Mouse (Mus musculus) liver, postnatal 0 days (tissue): ENCODE measurements around the gene Prr5l. TPM values are rescaled to one million over a fixed set of nuclear protein-coding genes. Genes with fewer than 3 reads are reported as not detected.
A peak's percentile ranks its signal among the peaks of the same experiment; 100 is the strongest.

Experiments
- ATAC-seq: fragments of 200-750 bp; cut with Nextera tagmentation; 2 replicates; pipeline ENCODE4 v1.8.0; 2017; ENCODE audit warnings: mild to moderate bottlenecking, moderate library complexity
- DNase-seq: peaks from one replicate; pipeline ENCODE4 v3.0.0-alpha.2; 2016
- H3K27ac ChIP-seq: fragments of 300-500 bp; sonication (generic); 2 replicates; pipeline ENCODE4 v1.5.1; 2014; ENCODE audit warnings: antibody characterized with exemption, moderate library complexity, mild to moderate bottlenecking, low read depth
- H3K27me3 ChIP-seq: fragments of 300-500 bp; sonication (generic); 2 replicates; pipeline ENCODE4 v1.6.1; 2014; ENCODE audit warnings: low read length, control low read depth, mixed read lengths; ENCODE audit not compliant: insufficient read depth
- H3K36me3 ChIP-seq: fragments of 300-500 bp; sonication (generic); replicated peaks from 2 replicates; pipeline ENCODE4 v1.6.1; 2014; ENCODE audit warnings: mild to moderate bottlenecking, control low read depth, low read length, moderate library complexity, mixed read lengths; ENCODE audit not compliant: insufficient read depth
- H3K4me1 ChIP-seq: fragments of 300-500 bp; sonication (generic); 2 replicates; pipeline ENCODE4 v1.6.1; 2014; ENCODE audit warnings: antibody characterized with exemption, mild to moderate bottlenecking, control low read depth; ENCODE audit not compliant: insufficient read depth
- H3K4me2 ChIP-seq: fragments of 300-500 bp; sonication (generic); 2 replicates; pipeline ENCODE4 v1.6.1; 2014; ENCODE audit warnings: low read depth, mild to moderate bottlenecking, low read length, moderate library complexity, mixed read lengths
- H3K4me3 ChIP-seq: fragments of 300-500 bp; sonication (generic); 2 replicates; pipeline ENCODE4 v1.5.1; 2014; ENCODE audit warnings: low read depth, low read length
- H3K9ac ChIP-seq: fragments of 300-500 bp; sonication (generic); replicated peaks from 2 replicates; pipeline ENCODE4 v1.6.1; 2014; ENCODE audit warnings: mild to moderate bottlenecking, moderate library complexity
- H3K9me3 ChIP-seq: fragments of 300-500 bp; sonication (generic); 2 replicates; pipeline ENCODE4 v1.6.1; 2016; ENCODE audit warnings: mild to moderate bottlenecking, control low read depth, low read length, mixed read lengths
- CTCF ChIP-seq: sonication (generic); IDR thresholded peaks from 2 replicates; pipeline ENCODE4 v1.5.1; 2016; ENCODE audit warnings: antibody characterized with exemption, low read depth
- EP300 ChIP-seq: IDR thresholded peaks from 2 replicates; pipeline ENCODE4 v1.6.1; 2016; ENCODE audit warnings: antibody characterized with exemption, low read depth, mild to moderate bottlenecking
- WGBS: fragments of 180-500 bp; shearing (Covaris S2); extraction: QIAGEN DNeasy Blood & Tissue Kit; methylation state at CpG from one replicate; pipeline ENCODE4 v1.1.7; 2014; ENCODE audit not compliant: insufficient replicate concordance; 5-methylcytosine and 5-hydroxymethylcytosine counted together
- polyA plus RNA-seq: library from polyadenylated mRNA; unstranded; fragments of >200 nt; fragmentation: Nextera tagmentation; extraction: Ambion mirVana; gene quantifications from 2 replicates; pipeline ENCODE4 v1.2.1, GENCODE M21; 2015

The Prr5l gene
- polyA plus RNA-seq, 1 experiment from 2014 or later = 4.0 TPM

DNA sequence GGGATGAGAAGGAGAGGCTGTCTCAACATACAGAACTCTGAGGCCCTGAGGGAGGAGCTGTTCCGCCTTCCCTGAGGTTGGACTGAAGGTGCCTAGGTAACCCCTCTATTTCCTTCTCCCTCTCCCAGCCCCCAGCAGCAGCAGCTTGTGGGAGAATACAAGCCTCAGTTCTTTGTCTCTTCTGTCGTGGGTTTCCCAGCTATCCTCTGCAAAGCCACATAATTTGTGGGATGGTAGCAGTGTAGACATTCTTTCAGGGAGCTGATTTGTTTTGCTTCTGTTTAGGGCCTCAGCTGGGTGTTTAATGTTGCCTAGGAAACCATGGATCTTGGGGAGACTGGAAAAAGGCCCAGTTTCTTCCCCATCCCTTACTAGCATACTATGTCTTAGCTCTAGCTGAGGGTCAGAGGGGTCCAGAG lies 37.3 kb upstream of the Prr5l start:
- Histone ChIP-seq H3K4me3 (no peak overlapping the region), H3K27ac (no peak overlapping the region), H3K4me2 (no peak overlapping the region), H3K9ac (no peak overlapping the region), H3K27me3 (no peaks in the 10 kb centered on the region), H3K36me3 (no peaks in the 10 kb centered on the region), H3K9me3 (no peaks in the 10 kb centered on the region), H3K4me1 (peaks cover 4% of the 10 kb centered on the region; the same call in 1 of the 2 replicates)
- 65% methylated on average over 2 of the region's 2 CpGs for WGBS
- TF ChIP-seq CTCF = no peak
- TF ChIP-seq EP300 = no peak
- ATAC-seq (no peak), DNase-seq (no peak)

DNA sequence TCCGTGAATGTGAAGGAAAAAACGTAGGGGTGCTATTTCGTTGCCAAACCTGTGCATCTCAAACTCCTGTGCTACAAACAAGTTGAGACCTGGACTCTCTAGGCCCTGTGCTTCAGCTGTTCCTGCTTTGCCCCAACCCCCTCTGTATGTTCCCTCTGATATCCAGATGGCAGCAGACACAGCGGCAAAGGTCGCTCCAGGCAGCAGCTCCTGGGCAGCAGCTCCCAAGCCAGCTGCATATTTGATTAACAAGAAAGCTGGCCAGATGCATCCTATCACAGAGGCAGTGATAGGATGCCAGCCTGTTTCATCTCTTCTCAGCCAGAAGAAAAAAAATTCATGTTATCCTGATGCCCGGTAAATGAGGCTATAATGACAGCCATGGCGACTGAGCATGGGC lies 35.7 kb upstream of the Prr5l start:
- Histone ChIP-seq H3K9ac (no peak overlapping the region), H3K27me3 (no peaks in the 10 kb centered on the region), H3K4me2 (no peak overlapping the region), H3K36me3 (no peaks in the 10 kb centered on the region), H3K4me1 (peaks cover 4% of the 10 kb centered on the region; the same call in 1 of the 2 replicates), H3K4me3 (no peak overlapping the region), H3K9me3 (no peaks in the 10 kb centered on the region), H3K27ac (no peak overlapping the region)
- TF ChIP-seq EP300 = no peak
- TF ChIP-seq CTCF = no peak
- DNase-seq = no peak
- no peak for ATAC-seq
- WGBS = 69% methylated on average over 7 of the region's 7 CpGs

DNA sequence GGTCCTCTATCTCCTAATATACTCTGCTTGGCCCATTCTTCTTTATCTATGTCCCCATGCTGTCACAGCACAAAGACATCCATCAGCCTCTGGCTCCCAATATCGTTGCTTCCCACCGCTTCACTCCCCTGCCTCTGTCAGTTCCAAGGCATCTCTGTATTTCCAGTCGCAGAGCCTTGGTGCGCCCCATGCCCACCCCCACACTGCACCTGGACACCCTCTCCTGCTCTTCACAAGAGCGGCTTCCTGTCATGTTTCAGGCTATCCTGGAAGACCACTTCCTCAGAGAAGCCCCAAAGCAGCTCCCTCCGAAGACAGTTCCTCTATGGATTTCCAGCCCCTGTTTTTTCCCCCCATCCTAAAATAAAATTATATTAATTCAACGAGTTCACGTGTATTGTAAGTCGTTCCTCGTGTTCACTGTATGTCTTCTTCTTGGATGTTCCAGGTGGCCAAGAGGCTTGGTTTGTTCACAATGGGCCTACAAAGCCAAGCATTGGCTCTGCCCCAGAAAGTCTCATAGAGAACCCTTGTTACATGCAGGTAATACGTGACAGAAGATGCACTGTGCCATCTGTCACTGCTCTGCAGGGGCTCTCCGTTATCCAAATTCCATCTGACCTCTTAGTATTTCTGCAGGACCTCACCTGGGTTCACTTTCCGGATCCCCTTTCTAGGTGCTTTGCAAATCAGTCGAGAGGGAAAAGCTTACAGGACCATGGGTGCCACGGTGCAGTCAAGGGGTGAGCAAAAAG lies 26.7 kb upstream of the Prr5l start:
- no peak overlapping the region for H3K4me2 ChIP-seq
- 78% methylated on average over 15 of the region's 15 CpGs for WGBS

DNA sequence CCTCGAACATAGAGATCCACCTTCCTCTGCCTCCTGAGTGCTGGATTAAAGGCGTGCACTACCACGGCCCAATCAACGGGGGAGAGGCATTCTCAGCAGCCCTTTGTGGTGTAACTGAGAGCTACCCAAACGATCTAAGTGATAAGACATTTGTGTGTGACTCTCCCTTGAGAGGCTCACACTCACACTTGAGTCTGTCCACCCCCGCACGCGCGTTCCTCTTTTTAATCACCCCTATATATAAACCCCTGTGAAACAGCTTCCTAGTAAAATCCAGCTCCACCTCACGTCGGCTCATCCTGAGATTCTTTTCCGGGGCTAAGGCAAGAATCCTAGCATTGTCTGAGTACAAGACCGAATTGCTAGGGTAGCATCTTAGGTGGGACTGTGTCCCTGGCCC lies 25.9 kb upstream of the Prr5l start:
- no peak for ATAC-seq
- 60% methylated on average over 13 of the region's 13 CpGs for WGBS
- no peaks in the 10 kb centered on the region for H3K36me3 ChIP-seq
- DNase-seq = no peak
- peaks cover 3% of the 10 kb centered on the region for H3K4me1 ChIP-seq
- H3K4me3 ChIP-seq = no peak overlapping the region
- no peak overlapping the region for H3K9ac ChIP-seq
- H3K9me3 ChIP-seq = no peaks in the 10 kb centered on the region
- H3K4me2 ChIP-seq = no peak overlapping the region
- no peaks in the 10 kb centered on the region for H3K27me3 ChIP-seq
- no peak for TF ChIP-seq EP300
- no peak for TF ChIP-seq CTCF
- H3K27ac ChIP-seq = no peak overlapping the region

More for the DNA sequence above, 26.7 kb upstream of the Prr5l start:
- Histone ChIP-seq H3K27me3 (no peaks in the 10 kb centered on the region), H3K36me3 (no peaks in the 10 kb centered on the region), H3K9ac (no peak overlapping the region), H3K4me1 (peaks cover 3% of the 10 kb centered on the region), H3K9me3 (no peaks in the 10 kb centered on the region), H3K4me3 (no peak overlapping the region), H3K27ac (no peak overlapping the region)
- ATAC-seq (no peak), DNase-seq (no peak)
- no peak for TF ChIP-seq EP300
- no peak for TF ChIP-seq CTCF

DNA sequence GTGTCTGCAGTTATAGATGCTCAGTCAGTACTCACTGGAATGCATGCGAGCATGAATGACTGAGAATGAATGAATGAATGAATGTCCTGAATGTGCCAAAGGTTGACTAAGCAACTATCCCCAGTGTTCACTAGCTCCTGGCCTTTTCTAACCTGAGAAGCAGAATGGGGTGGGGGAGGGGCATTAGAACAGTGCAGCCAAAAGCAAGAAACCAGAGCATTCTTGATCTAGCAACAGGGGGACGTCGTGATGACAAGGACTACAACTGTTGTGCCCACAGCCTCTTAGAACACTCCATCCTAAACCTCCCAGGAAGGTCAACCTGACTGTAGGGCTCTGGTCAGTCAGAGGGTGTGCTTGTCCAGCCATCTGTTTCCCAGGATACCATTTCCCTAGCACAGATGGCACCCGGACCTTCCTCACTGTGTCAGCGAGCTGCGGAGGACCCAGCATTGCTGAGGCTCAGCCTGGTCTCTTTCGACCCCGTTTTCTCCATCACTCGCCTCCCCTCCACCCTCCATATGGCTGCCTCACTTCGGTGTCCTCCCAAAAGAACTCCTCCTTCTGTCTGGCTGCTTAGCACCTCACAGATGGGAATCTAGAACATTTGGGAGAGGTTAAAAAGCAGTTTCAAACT lies 24.7 kb upstream of the Prr5l start:
- Histone ChIP-seq H3K9me3 (no peaks in the 10 kb centered on the region), H3K4me3 (no peak overlapping the region), H3K27ac (no peak overlapping the region), H3K27me3 (no peaks in the 10 kb centered on the region), H3K4me2 (no peak overlapping the region), H3K9ac (no peak overlapping the region), H3K4me1 (peaks cover 12% of the 10 kb centered on the region), H3K36me3 (no peaks in the 10 kb centered on the region)
- DNase-seq (no peak), ATAC-seq (no peak)
- no peak for TF ChIP-seq EP300
- no peak for TF ChIP-seq CTCF
- WGBS = 77% methylated on average over 10 of the region's 10 CpGs

DNA sequence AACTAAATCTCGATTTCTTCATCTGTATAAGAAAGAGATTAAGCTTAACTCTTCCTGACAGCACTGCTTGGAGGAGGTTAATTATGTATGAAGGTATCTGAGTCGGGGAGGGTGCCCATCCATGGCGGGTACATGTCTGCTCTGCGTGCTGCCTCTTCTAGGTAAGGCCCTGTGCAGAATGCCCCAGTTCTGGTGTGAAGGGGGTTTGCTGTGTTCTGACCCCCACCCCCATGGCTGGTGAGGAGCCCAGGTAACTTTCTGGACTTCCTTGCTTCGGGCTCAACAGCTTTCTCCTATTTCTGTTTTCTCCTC lies 23.5 kb upstream of the Prr5l start:
- DNase-seq (no peak), ATAC-seq (peak; percentile 14; the same call in 1 of the 2 replicates)
- Histone ChIP-seq H3K27ac (peak overlapping the region; percentile 67; the same call in 1 of the 2 replicates), H3K4me3 (peak overlapping the region; percentile 29), H3K27me3 (no peaks in the 10 kb centered on the region), H3K4me1 (peaks cover 12% of the 10 kb centered on the region), H3K9me3 (no peaks in the 10 kb centered on the region), H3K4me2 (peak overlapping the region; percentile 62), H3K36me3 (no peaks in the 10 kb centered on the region), H3K9ac (peak overlapping the region; percentile 48)
- TF ChIP-seq CTCF (no peak), EP300 (no peak)
- WGBS = 69% methylated on average over 5 of the region's 5 CpGs
